Mouse (Mus musculus) heart, adult 2 months (tissue): Measurements from ENCODE around the gene Bloc1s5.

Source experiments
- EP300 ChIP-seq: fragments of 200-500 bp; IDR thresholded peaks from 2 replicates; pipeline ENCODE4 v1.6.1; 2011; ENCODE audit warnings: low read depth, low read length, control low read depth; ENCODE audit not compliant: insufficient read depth
- POLR2A ChIP-seq: fragments of 200-500 bp; IDR thresholded peaks from 2 replicates; pipeline ENCODE4 v1.6.1; 2011; ENCODE audit warnings: mild to moderate bottlenecking, low read depth, low read length, control low read depth; ENCODE audit not compliant: insufficient read depth

GRCm38 (mm10) chr13:38596461-38596860 is 38.4 kb downstream of the Bloc1s5 start:
- TF ChIP-seq EP300 (no peak), POLR2A (no peak)
